Mouse (Mus musculus): ENCODE data around the gene Osbpl8. TPM values are rescaled to one million over a fixed set of nuclear protein-coding genes. Genes with fewer than 3 reads are reported as not detected.
"Not testable (repeated sequence)": the region's sequence is repeated elsewhere in the genome, so short reads cannot be mapped to it uniquely, and the experiment has no call there.

Gene Osbpl8
- total and polyA plus RNA-seq, 3 experiments, result 12.9 to 26.4 (median 23.4) TPM

GRCm38 (mm10) chr10:111224696-111225095, 60.1 kb downstream of the Osbpl8 start:
- DNase-seq (ENCODE audit: extremely low read depth), result no peak
- dilution Hi-C loops (cut with MboI; ENCODE audit: extremely low pct_ligation_motif_present, extremely low pct_unique_long_range_greater_than_20kb, low sequenced_read_pairs), result no loop called here
- no peaks in the 10 kb centered on the region for H3K9me3 ChIP-seq (replicated peaks; ENCODE audit: low read length)
- in situ Hi-C loops (cut with MboI; ENCODE audit: low pct_ligation_motif_present, low pct_unique_long_range_greater_than_20kb, low sequenced_read_pairs), result loop anchor here (5.0 kb wide), 1 partner anchor 117 kb away; no protein-coding TSS in a partner anchor
- 0 out of 2 replicates have a peak, but pooled peaks cover 5% of the 10 kb centered on the region for H3K79me2 ChIP-seq (replicated peaks; ENCODE audit: control insufficient read depth, extremely low read depth, insufficient read depth, poor library complexity, severe bottlenecking)
- no peak overlapping the region for H3K4me2 ChIP-seq (ENCODE audit: insufficient read depth, low read depth, poor library complexity, severe bottlenecking)
- H3K36me3 ChIP-seq (replicated peaks in 1 of 2; ENCODE audit: control insufficient read depth in 1 of 2, insufficient read depth in 1 of 2, low read length in 1 of 2), result peaks cover 13 to 33% of the 10 kb centered on the region in 2 experiments
- TF ChIP-seq IRF4 (IDR thresholded peaks at IDR 0.05; ENCODE audit: low read depth, low read length), result no peak
- TF ChIP-seq JUND (conservative IDR thresholded peaks at IDR 0.05; ENCODE audit: low read depth, low read length), result no peak
- TF ChIP-seq ZMIZ1 (IDR thresholded peaks at IDR 0.05; ENCODE audit: low read depth, low read length), result no peak
- no peak for TF ChIP-seq MAZ (IDR thresholded peaks at IDR 0.05; ENCODE audit: low read depth, low read length)
- no peak overlapping the region for H3K9ac ChIP-seq (ENCODE audit: insufficient read depth, low read depth)
- no peak overlapping the region for H3K4me3 ChIP-seq (replicated peaks in 1 of 3; ENCODE audit: low read depth in 2 of 3, low read length in 2 of 3, poor library complexity in 1 of 3)
- H3K27ac ChIP-seq (ENCODE audit: insufficient read depth, low read depth), result no peak overlapping the region
- peaks cover 0 to 27% of the 10 kb centered on the region in 2 experiments; a peak in 2 of 4 replicates for H3K4me1 ChIP-seq (ENCODE audit: control insufficient read depth in 1 of 2, insufficient read depth in 2 of 2)
- no peaks in the 10 kb centered on the region for H3K27me3 ChIP-seq (replicated peaks)

- Histone ChIP-seq H3K9ac (ENCODE audit: insufficient read depth, low read depth) (no peak overlapping the region), H3K4me2 (ENCODE audit: insufficient read depth, low read depth, poor library complexity, severe bottlenecking) (no peak overlapping the region), H3K4me3 (replicated peaks in 1 of 3; ENCODE audit: low read depth in 2 of 3, low read length in 2 of 3, poor library complexity in 1 of 3) (no peak overlapping the region), H3K79me2 (replicated peaks; ENCODE audit: control insufficient read depth, extremely low read depth, insufficient read depth, poor library complexity, severe bottlenecking) (0 out of 2 replicates have a peak, but pooled peaks cover 5% of the 10 kb centered on the region), H3K36me3 (replicated peaks in 1 of 2; ENCODE audit: control insufficient read depth in 1 of 2, insufficient read depth in 1 of 2, low read length in 1 of 2) (peaks cover 2 to 23% of the 10 kb centered on the region in 2 experiments), H3K9me3 (replicated peaks; ENCODE audit: low read length) (no peaks in the 10 kb centered on the region), H3K27me3 (replicated peaks) (no peaks in the 10 kb centered on the region), H3K4me1 (ENCODE audit: control insufficient read depth in 1 of 2, insufficient read depth in 2 of 2) (peaks cover 0 to 27% of the 10 kb centered on the region in 2 experiments; a peak in 2 of 4 replicates), H3K27ac (ENCODE audit: insufficient read depth, low read depth) (no peak overlapping the region)
- in situ Hi-C loops (cut with MboI; ENCODE audit: low pct_ligation_motif_present, low pct_unique_long_range_greater_than_20kb, low sequenced_read_pairs) (no loop called here), dilution Hi-C loops (cut with MboI; ENCODE audit: extremely low pct_ligation_motif_present, extremely low pct_unique_long_range_greater_than_20kb, low sequenced_read_pairs) (no loop called here)
- TF ChIP-seq CTCF (conservative IDR thresholded peaks at IDR 0.05 in 1 of 2, IDR thresholded peaks at IDR 0.05 in 1 of 2; ENCODE audit: low read depth in 2 of 2, low read length in 2 of 2), result peak; percentile 93 to 95
- peak; percentile 95 for TF ChIP-seq RAD21 (IDR thresholded peaks at IDR 0.05; ENCODE audit: low read depth, low read length)
- 0 out of 2 replicates have a peak, but pooled peaks have one; percentile 30 for TF ChIP-seq TCF12 (IDR thresholded peaks at IDR 0.05; ENCODE audit: low read depth, low read length)
- peak; percentile 71 for TF ChIP-seq ZC3H11A (IDR thresholded peaks at IDR 0.05; ENCODE audit: low read depth, low read length)
- TF ChIP-seq NELFE (IDR thresholded peaks at IDR 0.05; ENCODE audit: low read depth, low read length), result 0 out of 2 replicates have a peak, but pooled peaks have one; percentile 39
- TF ChIP-seq MEF2A (IDR thresholded peaks at IDR 0.05; ENCODE audit: borderline replicate concordance, low read depth, low read length), result no peak
- TF ChIP-seq SMC3 (IDR thresholded peaks at IDR 0.05; ENCODE audit: low read depth, low read length), result peak; percentile 90
- TF ChIP-seq KAT2A (IDR thresholded peaks at IDR 0.05; ENCODE audit: insufficient replicate concordance, low read length), result no peak
- peak; percentile 84 for DNase-seq (ENCODE audit: extremely low read depth)
Measured at GRCm38 (mm10) chr10:111226508-111226907, 62.0 kb downstream of the Osbpl8 start.

- H3K79me2 ChIP-seq (replicated peaks; ENCODE audit: control insufficient read depth, extremely low read depth, insufficient read depth, poor library complexity, severe bottlenecking), result peaks cover 14% of the 10 kb centered on the region
- dilution Hi-C loops (cut with MboI; ENCODE audit: extremely low pct_ligation_motif_present, extremely low pct_unique_long_range_greater_than_20kb, low sequenced_read_pairs), result not testable (repeated sequence)
Measured at GRCm38 (mm10) chr10:111232237-111232636, 67.7 kb downstream of the Osbpl8 start.

More at GRCm38 (mm10) chr10:111232237-111232636, 67.7 kb downstream of the Osbpl8 start:
- in situ Hi-C loops (cut with MboI; ENCODE audit: low pct_ligation_motif_present, low pct_unique_long_range_greater_than_20kb, low sequenced_read_pairs); H3K4me2 ChIP-seq (ENCODE audit: insufficient read depth, low read depth, poor library complexity, severe bottlenecking); DNase-seq (ENCODE audit: extremely low read depth); H3K9me3 ChIP-seq (replicated peaks; ENCODE audit: low read length); H3K9ac ChIP-seq (ENCODE audit: insufficient read depth, low read depth); H3K27me3 ChIP-seq (replicated peaks): not testable (repeated sequence)
- Histone ChIP-seq H3K27ac (ENCODE audit: insufficient read depth, low read depth) (peak overlapping the region; percentile 8; the same call in 1 of the 2 replicates), H3K4me1 (ENCODE audit: control insufficient read depth in 1 of 2, insufficient read depth in 2 of 2) (peaks cover 7 to 22% of the 10 kb centered on the region in 2 experiments), H3K4me3 (replicated peaks in 1 of 3; ENCODE audit: low read depth in 2 of 3, low read length in 2 of 3, poor library complexity in 1 of 3) (peak overlapping the region in 1 of 3 experiments; percentile 17), H3K36me3 (replicated peaks in 1 of 2; ENCODE audit: control insufficient read depth in 1 of 2, insufficient read depth in 1 of 2, low read length in 1 of 2) (peaks cover 5 to 15% of the 10 kb centered on the region in 2 experiments)
- peak; percentile 94 for TF ChIP-seq ETS1 (conservative IDR thresholded peaks at IDR 0.05; ENCODE audit: low read depth, low read length)

All from CH12.LX (cell line).